Mouse (Mus musculus) small intestine, adult 10 weeks (tissue): ENCODE results near the gene Gm20708. TPM values are rescaled to one million over a fixed set of nuclear protein-coding genes. Genes with fewer than 3 reads are reported as not detected.

Source experiments
- polyA plus RNA-seq: library from polyadenylated mRNA; stranded (reverse); fragments of 350-450 nt; fragmentation: Illumina TruSeq; extraction: RNeasy Lipid Tissue Mini Kit (QIAGEN cat#74804); gene quantifications from one replicate; pipeline ENCODE4 v1.2.3, GENCODE M21; 2014; ENCODE audit warnings: low replicate concordance

Gm20708 gene
- 3.5 TPM for polyA plus RNA-seq

DNA sequence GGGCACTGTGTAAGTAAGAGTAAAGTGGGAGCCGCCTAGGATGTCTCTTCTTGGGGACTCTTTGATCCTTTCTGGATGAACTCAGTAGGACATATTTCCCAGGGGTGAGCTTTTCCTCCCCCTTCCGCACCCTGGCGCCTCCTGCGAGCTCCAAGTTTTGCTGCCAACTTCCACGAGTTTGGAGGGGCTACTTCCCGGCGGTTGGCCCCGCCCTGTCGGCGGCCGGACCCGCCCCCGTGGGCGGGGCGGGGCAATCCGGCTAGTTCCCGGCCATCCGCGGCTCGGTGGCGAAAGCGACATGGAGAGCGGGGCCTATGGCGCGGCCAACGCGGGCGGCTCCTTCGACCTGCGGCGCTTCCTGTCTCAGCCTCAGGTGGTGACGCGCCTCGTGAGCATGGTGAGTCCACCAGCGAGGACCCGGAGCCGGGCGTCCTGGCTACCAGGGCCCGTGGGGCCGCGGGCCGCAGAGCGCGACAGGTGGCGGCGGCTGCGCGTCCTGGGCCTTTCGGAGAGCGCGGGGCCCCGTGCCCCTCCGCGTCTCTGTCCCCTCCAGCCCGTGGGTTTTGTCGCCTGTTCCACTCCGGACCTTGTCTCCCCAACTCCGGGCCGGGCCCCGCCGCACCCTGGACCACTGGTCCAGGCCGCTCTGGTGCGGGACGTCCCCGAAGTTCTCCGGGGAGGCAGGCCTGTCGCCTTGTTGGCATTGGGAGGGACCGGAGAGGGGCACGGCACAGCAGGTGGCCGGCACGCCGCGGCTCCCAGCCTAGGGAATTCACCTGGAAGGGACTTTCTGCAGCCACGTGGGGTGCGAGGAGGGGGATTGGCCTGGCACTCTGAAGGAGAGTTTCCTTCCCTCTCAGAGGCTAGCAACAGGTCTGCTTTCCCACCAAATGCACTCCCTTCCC is at the start of gene Gm20708, which contains the start of gene Syngr2:
TSS of gene Gm20708 (plus strand) at position 262 of the 905 bp plus-strand sequence.
TSS of gene Syngr2 (plus strand) at position 262 of the 905 bp plus-strand sequence.

DNA sequence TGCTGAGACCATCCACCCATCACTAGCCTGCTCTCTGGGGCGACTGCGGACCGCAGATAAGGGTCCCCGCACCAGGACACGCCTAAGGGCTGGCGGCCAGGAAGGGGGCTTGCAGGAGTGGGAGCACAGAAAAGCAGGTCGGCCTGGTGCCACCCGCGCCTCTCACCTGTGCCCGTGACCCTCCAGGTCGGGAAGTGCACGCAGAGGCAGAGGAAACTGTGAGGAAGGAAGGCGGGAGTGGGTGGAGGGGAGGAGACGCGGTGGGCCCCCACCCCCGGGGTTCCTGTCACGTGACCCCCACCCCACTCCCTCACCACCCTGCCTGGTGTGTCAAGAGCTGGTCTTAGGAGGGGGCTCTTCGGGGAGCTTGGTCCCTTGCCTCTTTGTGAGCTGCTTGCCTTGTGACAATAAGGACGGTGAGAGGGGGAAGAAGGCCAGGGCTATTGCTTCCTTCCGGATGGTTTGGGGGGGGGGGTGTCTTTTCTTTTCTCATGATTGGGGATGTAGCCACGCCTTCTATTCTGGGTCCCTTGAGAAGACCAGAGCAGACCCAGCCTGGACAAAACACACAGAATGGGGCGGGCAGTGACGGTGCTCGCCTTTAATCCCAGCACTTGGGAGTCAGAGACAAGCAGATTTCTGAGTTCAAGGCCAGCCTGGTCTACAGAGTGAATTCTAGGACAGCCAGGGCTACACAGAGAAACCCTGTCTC is 27.3 kb upstream of the Gm20708 start, which contains the start of the genes Tmc8 and Tmc6:
TSS of gene Tmc8 (plus strand) at position 84 of the 712 bp plus-strand sequence.
TSS of gene Tmc6 (minus strand) at position 206 of the 712 bp plus-strand sequence.

GRCm38 (mm10) chr11:117797511-117798159 is 11.8 kb upstream of the Gm20708 start, which contains the start of gene 6030468B19Rik:
6030468B19Rik (plus strand) TSS chr11:117797660.

GRCm38 (mm10) chr11:117825333-117826101 is 16.0 kb downstream of the Gm20708 start, which contains the start of the genes Afmid and Tk1:
Afmid (plus strand) TSS chr11:117825924.
Tk1 (minus strand) TSS chr11:117826092.

DNA sequence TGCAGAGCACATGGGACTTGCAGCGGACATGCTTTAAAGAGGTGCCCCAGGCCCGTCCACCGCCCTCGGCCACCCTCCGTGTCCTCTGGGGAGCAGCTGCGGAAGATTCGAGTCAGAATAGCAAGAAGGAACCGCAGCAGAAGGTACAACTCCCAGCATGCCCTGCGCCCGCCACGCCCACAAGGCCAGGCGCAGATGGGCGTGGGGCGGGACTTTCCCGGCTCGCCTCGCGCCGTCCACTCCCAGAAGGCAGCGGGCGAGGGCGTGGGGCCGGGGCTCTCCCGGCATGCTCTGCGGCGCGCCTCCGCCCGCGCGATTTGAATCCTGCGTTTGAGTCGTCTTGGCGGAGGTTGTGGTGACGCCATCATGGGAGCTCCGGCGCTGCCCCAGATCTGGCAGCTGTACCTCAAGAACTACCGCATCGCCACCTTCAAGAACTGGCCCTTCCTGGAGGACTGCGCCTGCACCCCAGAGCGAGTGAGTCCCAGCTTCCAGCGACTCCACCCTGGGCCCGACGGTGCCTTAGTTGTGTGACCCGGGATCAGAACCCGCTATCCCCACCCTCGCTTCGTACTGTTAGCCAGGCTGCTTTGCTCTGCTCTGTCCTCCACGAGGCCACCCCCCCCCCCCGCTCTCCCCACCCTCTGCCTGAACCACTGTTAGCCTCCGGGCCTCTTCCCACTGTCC is 39.7 kb downstream of the Gm20708 start, which contains the start of gene Birc5:
TSS of gene Birc5 (plus strand) at position 267 of the 687 bp plus-strand sequence.

DNA sequence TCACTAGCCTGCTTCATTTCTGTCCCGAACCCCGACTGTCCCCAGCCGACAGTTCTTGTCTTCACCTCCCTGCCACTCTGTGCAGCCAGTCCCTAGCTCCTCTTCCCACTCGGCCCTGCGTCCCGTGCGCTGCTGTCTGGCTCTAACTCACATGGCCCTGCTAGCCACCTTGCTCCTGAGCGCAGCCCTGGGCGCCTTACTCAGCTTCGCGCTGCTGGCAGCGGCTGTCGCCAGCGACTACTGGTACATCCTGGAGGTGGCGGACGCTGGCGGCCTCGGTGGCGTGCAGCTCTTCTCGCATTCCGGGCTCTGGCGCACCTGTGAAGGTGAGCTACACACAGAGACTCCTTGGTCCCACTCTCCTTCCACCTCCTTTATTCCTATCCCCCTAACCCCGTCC is 51.1 kb downstream of the Gm20708 start, which contains the start of gene Tmem235:
TSS of gene Tmem235 (plus strand) at position 152 of the 400 bp plus-strand sequence.

GRCm38 (mm10) chr11:117872861-117873608 is 63.6 kb downstream of the Gm20708 start, which contains the start of gene Tha1:
Tha1 (minus strand) TSS chr11:117873481.

Other genes with a start within 250 kb of the Gm20708 start
- 5.4 TPM for gene Tnrc6c, start 155.4 kb upstream of the Gm20708 start, polyA plus RNA-seq
- 1.7 TPM for gene Tmc8, start 27.6 kb upstream of the Gm20708 start, polyA plus RNA-seq
- gene Tmc6, start 27.5 kb upstream of the Gm20708 start, polyA plus RNA-seq, result 0.97 TPM
- not detected for gene 6030468B19Rik, start 12.0 kb upstream of the Gm20708 start, polyA plus RNA-seq
- 3.0 TPM for gene Syngr2, start within 50 bp of the Gm20708 start, polyA plus RNA-seq
- 0.67 TPM for gene Afmid, start 16.3 kb downstream of the Gm20708 start, polyA plus RNA-seq
- 2.0 TPM for gene Tk1, start 16.4 kb downstream of the Gm20708 start, polyA plus RNA-seq
- 32.3 TPM for gene Birc5, start 39.6 kb downstream of the Gm20708 start, polyA plus RNA-seq
- not detected for gene Tmem235, start 51.1 kb downstream of the Gm20708 start, polyA plus RNA-seq
- gene Tha1, start 63.8 kb downstream of the Gm20708 start, polyA plus RNA-seq, result 0.71 TPM
- gene Socs3, start 160.4 kb downstream of the Gm20708 start, polyA plus RNA-seq, result 0.85 TPM
- gene Pgs1, start 176.6 kb downstream of the Gm20708 start, polyA plus RNA-seq, result 3.1 TPM